Mouse (Mus musculus) lung, adult 2 months (tissue): ENCODE results near the gene Tut1.

Source experiments
- CTCF ChIP-seq: fragments of 200-500 bp; IDR thresholded peaks from 2 replicates; pipeline ENCODE4 v1.5.1; 2011; ENCODE audit warnings: mild to moderate bottlenecking, low read length, control low read depth; ENCODE audit not compliant: insufficient read depth
- POLR2A ChIP-seq: fragments of 200-500 bp; IDR thresholded peaks from 2 replicates; pipeline ENCODE4 v1.6.1; 2011; ENCODE audit warnings: low read depth, mild to moderate bottlenecking, control low read depth, low read length, borderline replicate concordance; ENCODE audit errors: extremely low read depth

DNA sequence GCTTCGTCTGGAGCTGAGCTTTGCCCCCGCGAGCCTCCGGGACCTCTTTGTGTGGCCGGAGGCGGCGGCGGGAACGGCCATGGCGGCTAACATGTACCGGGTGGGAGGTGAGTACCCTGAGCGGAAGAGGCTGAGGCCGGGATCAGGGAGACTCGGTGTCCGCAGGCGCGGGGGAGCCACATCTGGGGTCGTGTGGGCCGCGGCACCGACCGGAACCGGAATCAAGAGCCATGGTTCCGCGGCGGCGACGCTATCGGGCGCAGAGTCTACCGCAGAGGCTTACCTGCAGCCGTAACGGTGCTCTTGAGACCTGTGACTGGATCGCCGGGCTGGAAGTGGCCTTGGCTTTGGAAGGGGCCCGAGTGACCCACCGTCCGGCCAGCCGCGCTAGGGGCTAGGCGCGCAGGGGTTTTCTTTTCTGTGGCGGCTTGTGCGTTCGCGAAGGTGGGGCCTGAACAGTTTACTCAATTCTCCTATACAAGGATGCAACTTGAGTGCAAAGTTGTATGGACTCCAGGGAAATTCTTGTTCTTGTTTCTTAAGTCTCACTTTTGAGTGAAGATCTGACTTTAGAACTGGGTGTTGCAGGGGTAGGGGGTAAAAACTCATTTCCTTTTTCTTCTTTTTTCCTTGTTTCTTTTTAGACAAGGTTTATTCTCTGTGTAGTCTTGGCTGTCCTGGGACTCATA lies 11.2 kb upstream of the Tut1 start:
- TF ChIP-seq CTCF (no peak), POLR2A (0 out of 2 replicates have a peak, but pooled peaks have one; percentile 4)
